In genomic region chr3:52663161-52663602, GRCm38 (mm10) we compare ENCODE assay signal across 9 mouse cellular contexts.
DNase-seq lines count a peak whose midpoint lies in the region.
"Had no signal": no experiment of that assay in that cellular context is flagged by ENCODE, and none has a peak within 500 bp of the region (broad histone marks: within the 10 kb centered on the region; RNA-seq: fewer than 3 reads in every experiment).

No protein-coding gene starts in this region.

- intact Hi-C loops in left cerebral cortex, postnatal 14 days (cut with DNase I), result no loop called here

- WGBS in hindbrain, embryonic 10.5 days, result 47% methylated on average over 5 of the region's 5 CpGs

- no peaks in the 10 kb centered on the region for H3K9me3 ChIP-seq in hindbrain, embryonic 10.5 days

- peaks cover 16% of the 10 kb centered on the region for H3K27me3 ChIP-seq in hindbrain, embryonic 10.5 days (ENCODE audit: insufficient read depth, poor library complexity, severe bottlenecking)

- H3K4me1 ChIP-seq in hindbrain, embryonic 10.5 days (replicated peaks), result peaks cover 25% of the 10 kb centered on the region
- H3K4me1 ChIP-seq: megakaryocyte, embryonic 14.5 days had no signal

- H3K4me3 ChIP-seq in hindbrain, embryonic 10.5 days, result no peak overlapping the region
- H3K4me3 ChIP-seq: megakaryocyte, embryonic 14.5 days had no signal

- peak overlapping the region; percentile 56 for H3K27ac ChIP-seq in hindbrain, embryonic 10.5 days

- peak; percentile 43 to 64 for DNase-seq in left cerebral cortex, postnatal 14 days (ENCODE audit: low spot score in 2 of 2)
- DNase-seq in left cerebral cortex, adult 11 months (ENCODE audit: low spot score), result no peak
- peak; percentile 42 for DNase-seq in embryo, embryonic 10 days (ENCODE audit: low spot score)
- DNase-seq in hindbrain, embryonic 10.5 days (ENCODE audit: low spot score), result peak; percentile 29
- peak; percentile 48 for DNase-seq in lung, postnatal 36 days
- DNase-seq in kidney, postnatal 10 days, result no peak
- DNase-seq in thymus, postnatal 0 days (ENCODE audit: low spot score), result no peak
- no peak for DNase-seq in urinary bladder, postnatal 25 days (ENCODE audit: low spot score)

- H3K36me3 ChIP-seq in hindbrain, embryonic 10.5 days, result no peaks in the 10 kb centered on the region

Comparison
In these comparisons a context has a peak if more than half of its experiments do, and no peak if none do; other contexts are left out.
1. DNase-seq: peak in left cerebral cortex, postnatal 14 days (2 of 2), embryo, embryonic 10 days (single experiment), hindbrain, embryonic 10.5 days (single experiment) and lung, postnatal 36 days (single experiment); none in left cerebral cortex, adult 11 months (single experiment), kidney, postnatal 10 days (single experiment), thymus, postnatal 0 days (single experiment) and urinary bladder, postnatal 25 days (single experiment).